Mouse (Mus musculus) kidney, embryonic 14.5 days (tissue): Measurements from ENCODE around the gene Cyp17a1. TPM values are rescaled to one million over a fixed set of nuclear protein-coding genes. Genes with fewer than 3 reads are reported as not detected.

ENCODE experiments used
- ATAC-seq: fragments of 200-750 bp; cut with Nextera tagmentation; 2 replicates; pipeline ENCODE4 v1.8.0; 2017; ENCODE audit warnings: moderate number of reproducible peaks, mild to moderate bottlenecking, moderate TSS enrichment, moderate library complexity; ENCODE audit not compliant: low FRiP score, low TSS enrichment
- H3K27ac ChIP-seq: fragments of 300-500 bp; sonication (generic); 2 replicates; pipeline ENCODE4 v1.5.1; 2014; ENCODE audit warnings: low read depth, mild to moderate bottlenecking, low read length, moderate library complexity, mixed read lengths
- H3K27me3 ChIP-seq: fragments of 300-500 bp; sonication (generic); 2 replicates; pipeline ENCODE4 v1.6.1; 2014; ENCODE audit warnings: mild to moderate bottlenecking, low read length; ENCODE audit not compliant: control insufficient read depth, insufficient read depth
- H3K36me3 ChIP-seq: fragments of 300-500 bp; sonication (generic); 2 replicates; pipeline ENCODE4 v1.6.1; 2014; ENCODE audit warnings: low read length, mixed read lengths; ENCODE audit not compliant: control insufficient read depth, insufficient read depth
- H3K4me1 ChIP-seq: fragments of 300-500 bp; sonication (generic); 2 replicates; pipeline ENCODE4 v1.6.1; 2014; ENCODE audit warnings: low read length, mixed read lengths; ENCODE audit not compliant: control insufficient read depth, insufficient read depth
- H3K4me2 ChIP-seq: fragments of 300-500 bp; sonication (generic); replicated peaks from 2 replicates; pipeline ENCODE4 v1.6.1; 2014; ENCODE audit warnings: low read depth, mild to moderate bottlenecking, low read length
- H3K4me3 ChIP-seq: fragments of 300-500 bp; sonication (generic); 2 replicates; pipeline ENCODE4 v1.5.1; 2014; ENCODE audit warnings: mild to moderate bottlenecking, low read length
- H3K9ac ChIP-seq: fragments of 300-500 bp; sonication (generic); 2 replicates; pipeline ENCODE4 v1.6.1; 2014; ENCODE audit warnings: low read depth, mild to moderate bottlenecking, low read length, moderate library complexity
- H3K9me3 ChIP-seq: fragments of 300-500 bp; sonication (generic); 2 replicates; pipeline ENCODE4 v1.6.1; 2016; ENCODE audit warnings: low read length; ENCODE audit not compliant: control insufficient read depth
- WGBS: fragments of 180-500 bp; shearing (Covaris S2); extraction: QIAGEN DNeasy Blood & Tissue Kit; methylation state at CpG from one replicate; pipeline ENCODE4 v1.1.7; 2014; 5-methylcytosine and 5-hydroxymethylcytosine counted together
- polyA plus RNA-seq: library from polyadenylated mRNA; unstranded; fragments of >200 nt; fragmentation: Nextera tagmentation; extraction: Ambion mirVana; gene quantifications from 2 replicates; pipeline ENCODE4 v1.2.1, GENCODE M21; 2014

Gene Cyp17a1
- polyA plus RNA-seq, 1 experiment from 2014 or later = not detected

GRCm38 (mm10) chr19:46640780-46641179, 32.2 kb downstream of the Cyp17a1 start:
- no peaks in the 10 kb centered on the region for H3K9me3 ChIP-seq
- H3K4me3 ChIP-seq = no peak overlapping the region
- ATAC-seq = no peak
- H3K4me2 ChIP-seq = no peak overlapping the region
- peaks cover 8% of the 10 kb centered on the region; the same call in 1 of the 2 replicates for H3K36me3 ChIP-seq
- H3K27me3 ChIP-seq = no peaks in the 10 kb centered on the region
- 0 out of 2 replicates have a peak overlapping the region, but pooled peaks have one; percentile 87 for H3K27ac ChIP-seq
- no peak overlapping the region for H3K9ac ChIP-seq
- 86% methylated on average over 8 of the region's 8 CpGs for WGBS
- peaks cover 47% of the 10 kb centered on the region for H3K4me1 ChIP-seq

DNA sequence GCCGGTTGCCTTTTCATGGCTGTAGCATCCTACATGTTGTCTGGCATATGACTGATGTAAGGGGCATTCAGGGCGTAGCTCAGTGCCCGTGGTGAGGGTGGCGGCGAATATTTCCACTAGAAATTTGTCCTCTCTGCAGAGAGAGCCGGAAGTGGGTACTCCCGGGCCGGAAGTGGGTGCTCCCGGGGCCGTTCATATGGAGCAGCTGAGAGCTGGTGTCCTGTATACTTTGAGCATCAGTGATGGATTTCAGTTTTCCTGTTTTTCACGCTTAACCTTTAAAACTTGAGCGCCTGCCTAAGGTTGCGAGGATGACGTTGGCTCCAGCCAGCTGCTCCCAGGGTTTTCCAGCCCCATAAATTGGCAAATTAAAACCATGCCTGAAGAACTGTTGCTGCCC, 33.5 kb downstream of the Cyp17a1 start:
- Histone ChIP-seq H3K27me3 (no peaks in the 10 kb centered on the region), H3K4me2 (no peak overlapping the region), H3K9me3 (no peaks in the 10 kb centered on the region), H3K36me3 (peaks cover 8% of the 10 kb centered on the region; the same call in 1 of the 2 replicates), H3K9ac (no peak overlapping the region), H3K27ac (no peak overlapping the region), H3K4me1 (peaks cover 34% of the 10 kb centered on the region), H3K4me3 (no peak overlapping the region)
- ATAC-seq = no peak
- 84% methylated on average over 14 of the region's 14 CpGs for WGBS

DNA sequence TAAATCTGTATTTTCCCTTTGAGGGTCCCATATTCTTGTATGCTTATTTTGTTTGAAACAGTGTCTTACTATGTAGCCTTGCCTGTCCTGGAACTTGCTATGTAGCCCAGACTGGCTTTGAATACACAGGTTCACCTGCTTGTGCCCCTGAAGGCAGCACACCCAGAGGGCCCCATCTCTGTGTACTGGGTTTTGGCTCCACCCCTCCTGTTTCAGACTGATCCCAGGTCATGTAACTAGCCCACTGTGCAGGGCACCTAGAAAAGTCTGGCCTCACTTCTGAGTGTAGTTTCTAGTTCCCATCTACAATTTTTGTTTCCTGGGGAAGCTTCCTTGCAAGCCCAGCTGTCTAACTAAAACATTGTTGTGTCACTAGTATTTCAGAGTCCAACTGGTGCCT, 33.9 kb downstream of the Cyp17a1 start:
- ATAC-seq = no peak
- Histone ChIP-seq H3K4me2 (no peak overlapping the region), H3K27me3 (no peaks in the 10 kb centered on the region), H3K4me1 (peaks cover 29% of the 10 kb centered on the region), H3K9ac (no peak overlapping the region), H3K4me3 (no peak overlapping the region), H3K36me3 (peaks cover 8% of the 10 kb centered on the region; the same call in 1 of the 2 replicates), H3K9me3 (no peaks in the 10 kb centered on the region), H3K27ac (no peak overlapping the region)

- Histone ChIP-seq H3K36me3 (peaks cover 8% of the 10 kb centered on the region; the same call in 1 of the 2 replicates), H3K9me3 (no peaks in the 10 kb centered on the region), H3K9ac (no peak overlapping the region), H3K4me1 (peaks cover 21% of the 10 kb centered on the region), H3K4me3 (no peak overlapping the region), H3K4me2 (no peak overlapping the region), H3K27ac (no peak overlapping the region), H3K27me3 (no peaks in the 10 kb centered on the region)
- 37% methylated on average over 6 of the region's 6 CpGs for WGBS
- no peak for ATAC-seq
Measured at GRCm38 (mm10) chr19:46637598-46637997, 35.4 kb downstream of the Cyp17a1 start.

- Histone ChIP-seq H3K4me3 (no peak overlapping the region), H3K36me3 (peaks cover 8% of the 10 kb centered on the region; the same call in 1 of the 2 replicates), H3K9ac (no peak overlapping the region), H3K4me2 (no peak overlapping the region), H3K27ac (0 out of 2 replicates have a peak overlapping the region, but pooled peaks have one; percentile 24), H3K27me3 (no peaks in the 10 kb centered on the region), H3K4me1 (peaks cover 2% of the 10 kb centered on the region), H3K9me3 (no peaks in the 10 kb centered on the region)
- no peak for ATAC-seq
- 63% methylated on average over 9 of the region's 9 CpGs for WGBS
Measured at GRCm38 (mm10) chr19:46635766-46636165, 37.2 kb downstream of the Cyp17a1 start.

DNA sequence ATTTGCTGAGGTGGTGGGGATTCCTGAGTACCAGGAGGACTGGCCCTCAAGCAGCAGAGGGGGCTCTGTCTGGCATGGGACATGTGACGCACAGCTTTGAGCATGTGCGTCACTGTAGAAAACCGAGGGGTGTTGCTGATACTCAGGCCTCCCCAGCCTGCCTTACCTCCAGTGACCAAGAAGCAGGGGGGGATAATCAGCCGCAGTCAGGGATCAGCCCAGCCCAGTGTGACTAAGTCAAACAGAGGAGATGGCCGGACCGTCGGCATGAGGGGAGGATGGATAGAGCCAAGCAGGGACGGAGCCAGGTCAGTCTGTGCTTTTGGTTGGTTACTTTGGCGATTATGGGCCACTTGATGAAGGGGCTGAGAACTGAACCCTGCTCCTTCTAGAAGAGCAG, 41.3 kb downstream of the Cyp17a1 start:
- 88% methylated on average over 9 of the region's 9 CpGs for WGBS
- Histone ChIP-seq H3K9ac (no peak overlapping the region), H3K9me3 (no peaks in the 10 kb centered on the region), H3K27ac (no peak overlapping the region), H3K27me3 (no peaks in the 10 kb centered on the region), H3K4me2 (no peak overlapping the region), H3K4me3 (no peak overlapping the region), H3K36me3 (no peaks in the 10 kb centered on the region), H3K4me1 (0 out of 2 replicates have a peak, but pooled peaks cover 3% of the 10 kb centered on the region)
- ATAC-seq = no peak

DNA sequence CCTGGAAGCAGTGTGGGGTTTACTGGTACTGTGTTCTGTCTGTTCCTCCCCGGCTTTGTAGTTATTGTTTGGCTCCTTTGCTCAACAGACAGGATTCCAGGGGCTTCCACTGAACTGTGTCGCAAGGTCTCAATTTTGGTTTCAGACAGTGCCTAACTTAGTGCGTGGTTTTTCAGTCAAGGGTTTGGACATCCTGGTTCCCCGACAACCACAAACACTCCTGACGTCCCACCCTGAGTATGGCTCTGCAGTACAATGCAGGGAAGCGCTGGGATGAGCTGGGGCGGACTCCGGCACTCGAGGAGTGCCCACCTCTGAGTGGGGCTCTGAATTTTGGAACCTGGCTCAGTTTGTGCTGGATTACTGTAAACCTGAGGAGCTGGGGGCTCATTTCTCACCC, 43.2 kb downstream of the Cyp17a1 start:
- H3K4me2 ChIP-seq = no peak overlapping the region
- H3K27me3 ChIP-seq = no peaks in the 10 kb centered on the region
- H3K27ac ChIP-seq = no peak overlapping the region
- WGBS = 83% methylated on average over 9 of the region's 9 CpGs
- ATAC-seq = no peak
- H3K4me1 ChIP-seq = peaks cover 12% of the 10 kb centered on the region
- H3K36me3 ChIP-seq = peaks cover 3% of the 10 kb centered on the region; the same call in 1 of the 2 replicates
- no peaks in the 10 kb centered on the region for H3K9me3 ChIP-seq
- no peak overlapping the region for H3K9ac ChIP-seq
- H3K4me3 ChIP-seq = no peak overlapping the region

DNA sequence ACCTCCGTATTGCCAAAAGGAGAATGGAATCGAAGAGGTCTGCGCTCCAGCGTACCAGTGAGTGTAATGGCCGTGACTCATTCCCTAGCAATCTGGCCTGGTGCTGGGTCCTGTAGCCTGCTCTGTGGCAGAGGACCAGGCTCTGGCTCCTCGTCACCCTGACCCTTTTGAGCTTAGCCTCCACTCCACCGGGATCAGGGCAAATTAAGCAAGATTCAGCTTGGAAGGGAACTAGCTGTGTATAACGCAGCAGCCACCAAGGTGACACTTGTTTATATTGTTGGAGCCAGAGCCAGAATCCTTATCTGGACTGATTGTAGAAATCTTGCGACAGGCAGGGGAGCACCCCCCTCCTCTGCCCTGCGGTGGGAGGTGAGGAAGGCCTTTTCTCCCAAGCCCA, 44.6 kb downstream of the Cyp17a1 start:
- Histone ChIP-seq H3K27me3 (no peaks in the 10 kb centered on the region), H3K27ac (no peak overlapping the region), H3K36me3 (peaks cover 3% of the 10 kb centered on the region; the same call in 1 of the 2 replicates), H3K4me1 (peaks cover 26% of the 10 kb centered on the region), H3K9me3 (no peaks in the 10 kb centered on the region), H3K4me3 (no peak overlapping the region), H3K4me2 (no peak overlapping the region), H3K9ac (no peak overlapping the region)
- ATAC-seq = no peak
- WGBS = 90% methylated on average over 10 of the region's 10 CpGs

DNA sequence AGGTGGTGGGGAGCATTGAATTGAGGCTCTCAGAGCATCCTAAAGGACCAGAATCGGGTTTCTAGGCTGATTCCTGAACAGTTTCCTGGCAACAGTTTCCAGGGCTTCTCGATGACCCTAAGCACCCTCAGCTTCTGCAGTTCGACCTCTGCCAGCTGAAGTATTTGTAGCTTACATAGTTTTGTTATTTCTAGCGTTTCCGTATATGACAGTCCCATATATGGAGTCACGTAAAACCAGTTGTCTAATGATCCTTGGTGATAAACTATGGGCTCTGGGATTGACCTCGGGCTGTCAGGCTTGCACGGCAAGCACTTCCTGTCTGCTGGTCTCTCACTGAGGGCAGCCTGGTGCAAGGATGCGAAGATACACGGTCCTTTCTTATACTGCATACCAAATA, 47.5 kb downstream of the Cyp17a1 start:
- Histone ChIP-seq H3K9me3 (no peaks in the 10 kb centered on the region), H3K4me2 (no peak overlapping the region), H3K27ac (no peak overlapping the region), H3K36me3 (peaks cover 3% of the 10 kb centered on the region; the same call in 1 of the 2 replicates), H3K4me3 (no peak overlapping the region), H3K27me3 (no peaks in the 10 kb centered on the region), H3K4me1 (peaks cover 55% of the 10 kb centered on the region), H3K9ac (no peak overlapping the region)
- ATAC-seq = no peak
- 40% methylated on average over 10 of the region's 10 CpGs for WGBS
